Mouse (Mus musculus) megakaryocyte progenitor cell, adult 5-6 weeks (primary cell): ENCODE measurements around the gene Zfp697. TPM values are rescaled to one million over a fixed set of nuclear protein-coding genes. Genes with fewer than 3 reads are reported as not detected.
"Not testable (repeated sequence)": the region's sequence is repeated elsewhere in the genome, so short reads cannot be mapped to it uniquely, and the experiment has no call there.

Experiments used
- ATAC-seq: replicated peaks from 2 replicates; pipeline ENCODE4 v1.8.0; 2016; ENCODE audit warnings: mild to moderate bottlenecking, moderate TSS enrichment, inconsistent platforms; ENCODE audit not compliant: poor library complexity
- total RNA-seq, 2 experiments: library from RNA; stranded (forward) in 1 of 2; stranded (reverse) in 1 of 2; fragments of 157-497, 149-512 nt in 1 of 2; fragments of 200-1000 nt in 1 of 2; gene quantifications; 2 replicates each; pipeline versions ENCODE4 v1.2.3 to v1.2.4; 2015 to 2017

Zfp697 gene
- total RNA-seq, 2 experiments from 2014 or later: 0.54 to 1.2 TPM

DNA sequence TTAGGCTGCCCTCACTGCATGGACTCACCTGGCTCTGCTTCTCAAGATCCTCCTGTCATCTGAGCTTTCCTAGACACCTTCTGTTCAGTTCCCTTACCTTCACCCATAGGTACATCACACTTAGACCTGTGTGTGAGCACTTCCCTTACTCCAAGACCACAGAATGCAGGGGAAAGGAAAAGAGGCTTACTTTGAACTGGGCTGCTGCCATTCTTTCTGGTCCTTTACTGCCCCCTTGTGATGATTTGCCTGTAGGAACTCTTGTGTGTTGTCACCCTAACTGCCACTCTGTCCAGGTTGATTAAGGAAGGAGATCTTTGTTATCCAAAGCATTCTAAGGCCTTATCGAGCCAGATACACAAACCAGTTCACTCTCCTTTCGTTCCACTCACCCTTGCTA is 114.5 kb downstream of the Zfp697 start:
- peak; percentile 83 for ATAC-seq

DNA sequence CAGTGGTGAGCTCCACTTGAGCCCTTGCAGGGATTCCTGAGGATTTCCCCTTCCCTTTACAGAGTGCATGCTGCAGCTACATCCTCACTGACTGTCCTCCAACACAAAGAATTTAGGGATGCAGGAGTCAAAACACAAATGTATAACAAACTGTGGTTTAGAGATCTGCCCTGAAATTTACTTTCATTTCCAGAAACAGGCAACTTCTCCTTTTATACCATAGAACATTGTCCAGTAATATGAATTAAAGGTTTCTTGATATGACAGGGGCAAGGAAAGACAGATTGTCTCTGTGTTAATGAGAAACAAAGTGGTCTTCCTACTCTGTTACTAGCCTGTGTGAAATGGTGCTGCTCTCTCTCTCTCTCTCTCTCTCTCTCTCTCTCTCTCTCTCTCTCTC is 115.1 kb downstream of the Zfp697 start:
- peak; percentile 46 for ATAC-seq

DNA sequence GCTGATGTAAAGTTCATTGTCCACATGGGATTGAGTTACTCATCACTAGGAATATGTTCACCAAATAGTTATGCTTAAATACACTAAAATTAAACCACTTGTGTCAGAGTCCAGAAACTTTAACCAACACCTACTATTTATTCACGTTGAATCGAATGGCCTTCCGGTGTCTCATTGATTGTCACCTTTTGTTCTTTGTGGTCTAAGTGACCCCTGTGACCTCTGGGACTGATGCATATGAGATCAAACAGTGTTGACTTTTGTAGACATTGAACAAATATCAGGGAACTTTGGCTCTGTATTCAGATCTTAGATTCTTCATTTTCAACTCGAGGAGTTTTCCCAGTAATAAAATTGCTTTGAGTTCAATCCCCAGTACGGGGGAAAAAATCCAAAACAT is 125.0 kb downstream of the Zfp697 start:
- ATAC-seq: not testable (repeated sequence)

DNA sequence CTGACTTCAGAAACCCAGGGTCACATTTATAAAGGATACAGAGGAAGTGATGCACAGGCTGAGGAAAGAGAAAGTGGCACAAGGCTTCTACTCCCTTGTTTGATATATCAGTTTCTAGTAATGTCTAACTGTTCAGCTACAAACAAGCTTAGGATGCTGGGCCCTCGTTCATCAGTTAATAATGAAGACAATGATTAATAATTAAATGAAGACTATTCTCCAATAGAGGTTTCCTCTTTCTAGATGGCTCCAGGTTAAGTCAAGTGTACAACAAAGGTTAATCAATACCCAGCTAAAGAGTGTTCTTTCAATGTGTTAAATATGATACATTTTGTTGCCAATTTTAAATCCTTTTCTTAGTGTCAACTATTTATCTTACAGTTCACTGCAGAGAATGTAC is 128.2 kb downstream of the Zfp697 start, which contains the start of gene Hsd3b4:
Gene Hsd3b4, minus strand, starts transcription at position 101 of the 400 bp plus-strand sequence.
- ATAC-seq: not testable (repeated sequence)

DNA sequence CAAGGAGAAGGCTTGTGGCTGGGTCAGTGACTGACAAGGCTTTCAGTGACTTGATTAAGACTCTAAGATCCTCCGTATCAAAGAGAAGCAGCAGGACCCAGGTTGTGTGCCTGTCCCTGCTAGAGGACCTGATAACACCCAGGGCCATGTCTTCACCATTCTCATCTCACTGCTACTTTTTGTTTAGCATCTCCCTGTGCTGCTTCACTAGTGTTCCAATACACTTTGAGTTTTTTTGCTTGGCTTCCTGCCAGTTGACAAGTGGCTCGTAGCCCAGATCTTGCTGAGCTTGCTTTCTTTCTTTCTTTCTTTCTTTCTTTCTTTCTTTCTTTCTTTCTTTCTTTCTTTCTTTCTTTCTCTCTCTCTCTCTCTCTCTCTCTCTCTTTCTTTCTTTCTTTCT is 140.5 kb downstream of the Zfp697 start:
- ATAC-seq: not testable (repeated sequence)

DNA sequence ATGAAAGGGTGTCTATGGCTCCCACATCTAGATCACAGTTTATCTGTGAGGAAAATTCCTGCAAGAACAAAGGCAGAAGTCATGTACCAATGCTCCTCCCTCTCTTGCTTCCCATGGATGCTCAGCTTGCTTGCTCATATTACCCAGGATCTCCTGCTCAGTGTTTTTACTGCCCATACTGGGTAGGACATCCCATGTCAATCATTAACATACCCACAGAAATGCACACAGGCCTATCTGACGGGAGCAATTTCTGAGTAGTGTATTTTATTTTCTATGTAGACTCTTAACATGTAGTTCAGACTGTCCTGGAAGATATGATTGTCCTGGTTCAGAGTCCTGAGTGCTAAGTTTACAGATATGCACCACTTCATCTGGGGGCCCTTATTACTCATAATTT is 142.3 kb downstream of the Zfp697 start:
- not testable (repeated sequence) for ATAC-seq

DNA sequence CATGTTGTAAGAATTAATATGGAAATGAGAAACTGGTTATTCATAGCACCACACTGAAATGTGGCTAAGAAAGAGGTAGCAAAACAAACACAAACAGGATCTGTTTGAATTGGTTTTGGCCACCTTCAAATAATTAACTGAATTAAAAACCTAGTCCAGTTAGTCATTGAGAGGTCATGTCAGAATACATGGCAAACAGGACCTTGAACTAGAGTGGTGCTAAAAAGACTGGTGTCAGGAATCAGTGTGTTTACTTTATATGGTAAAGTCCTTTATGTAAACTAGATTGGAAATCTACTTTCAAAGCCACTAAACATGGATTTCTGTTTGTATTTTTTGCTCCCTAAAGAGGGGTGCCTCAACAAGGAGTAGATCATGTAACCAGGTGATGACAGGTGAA is 142.7 kb downstream of the Zfp697 start:
- not testable (repeated sequence) for ATAC-seq

DNA sequence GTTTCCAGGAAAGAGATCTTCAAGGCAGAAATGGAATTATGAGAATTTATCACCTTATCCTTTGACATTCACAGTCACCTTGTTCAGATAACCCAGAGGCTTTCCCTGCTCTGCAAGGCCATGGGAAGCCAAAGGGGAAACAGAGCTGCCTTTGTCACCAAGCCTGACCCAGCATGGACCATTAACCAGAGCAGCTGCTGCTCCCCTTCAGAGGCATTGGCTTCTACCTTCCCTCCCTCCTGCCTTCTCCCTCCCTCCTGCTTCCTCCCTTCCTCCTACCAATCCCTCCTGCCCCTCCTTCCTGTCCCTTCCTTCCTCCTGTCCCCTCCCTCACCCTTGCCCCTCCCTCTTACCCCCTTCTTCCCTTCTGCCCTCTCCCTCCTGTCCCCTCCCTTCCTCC is 165.4 kb downstream of the Zfp697 start:
- not testable (repeated sequence) for ATAC-seq

DNA sequence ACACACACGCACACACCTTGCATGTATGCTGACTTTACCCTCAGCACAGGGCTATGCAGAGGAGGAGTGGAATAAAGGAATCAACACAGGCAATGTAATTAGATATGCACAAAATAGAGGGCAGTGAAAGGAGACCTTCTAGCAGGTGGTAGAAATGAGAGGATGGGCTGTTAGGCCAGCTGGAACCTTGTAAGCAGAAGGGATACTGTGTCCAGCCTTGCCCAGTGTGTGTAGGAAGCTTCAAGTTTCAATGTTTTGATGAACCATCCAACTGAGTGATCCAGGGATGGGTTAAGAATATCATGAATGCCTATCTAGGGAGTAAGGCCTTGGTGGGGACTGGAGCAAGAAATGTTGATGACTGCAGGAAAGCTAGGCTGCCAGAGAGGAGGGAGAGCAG is 166.2 kb downstream of the Zfp697 start:
- ATAC-seq: not testable (repeated sequence)

DNA sequence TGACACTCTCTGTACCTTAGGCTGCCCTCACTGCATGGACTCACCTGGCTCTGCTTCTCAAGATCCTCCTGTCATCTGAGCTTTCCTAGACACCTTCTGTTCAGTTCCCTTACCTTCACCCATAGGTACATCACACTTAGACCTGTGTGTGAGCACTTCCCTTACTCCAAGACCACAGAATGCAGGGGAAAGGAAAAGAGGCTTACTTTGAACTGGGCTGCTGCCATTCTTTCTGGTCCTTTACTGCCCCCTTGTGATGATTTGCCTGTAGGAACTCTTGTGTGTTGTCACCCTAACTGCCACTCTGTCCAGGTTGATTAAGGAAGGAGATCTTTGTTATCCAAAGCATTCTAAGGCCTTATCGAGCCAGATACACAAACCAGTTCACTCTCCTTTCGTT is 168.0 kb downstream of the Zfp697 start:
- peak; percentile 83 for ATAC-seq

DNA sequence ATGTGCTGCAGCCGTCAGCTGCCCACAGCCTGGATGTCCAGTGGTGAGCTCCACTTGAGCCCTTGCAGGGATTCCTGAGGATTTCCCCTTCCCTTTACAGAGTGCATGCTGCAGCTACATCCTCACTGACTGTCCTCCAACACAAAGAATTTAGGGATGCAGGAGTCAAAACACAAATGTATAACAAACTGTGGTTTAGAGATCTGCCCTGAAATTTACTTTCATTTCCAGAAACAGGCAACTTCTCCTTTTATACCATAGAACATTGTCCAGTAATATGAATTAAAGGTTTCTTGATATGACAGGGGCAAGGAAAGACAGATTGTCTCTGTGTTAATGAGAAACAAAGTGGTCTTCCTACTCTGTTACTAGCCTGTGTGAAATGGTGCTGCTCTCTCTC is 168.6 kb downstream of the Zfp697 start:
- ATAC-seq: peak; percentile 58

DNA sequence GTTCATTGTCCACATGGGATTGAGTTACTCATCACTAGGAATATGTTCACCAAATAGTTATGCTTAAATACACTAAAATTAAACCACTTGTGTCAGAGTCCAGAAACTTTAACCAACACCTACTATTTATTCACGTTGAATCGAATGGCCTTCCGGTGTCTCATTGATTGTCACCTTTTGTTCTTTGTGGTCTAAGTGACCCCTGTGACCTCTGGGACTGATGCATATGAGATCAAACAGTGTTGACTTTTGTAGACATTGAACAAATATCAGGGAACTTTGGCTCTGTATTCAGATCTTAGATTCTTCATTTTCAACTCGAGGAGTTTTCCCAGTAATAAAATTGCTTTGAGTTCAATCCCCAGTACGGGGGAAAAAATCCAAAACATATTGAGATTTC is 178.4 kb downstream of the Zfp697 start:
- not testable (repeated sequence) for ATAC-seq

DNA sequence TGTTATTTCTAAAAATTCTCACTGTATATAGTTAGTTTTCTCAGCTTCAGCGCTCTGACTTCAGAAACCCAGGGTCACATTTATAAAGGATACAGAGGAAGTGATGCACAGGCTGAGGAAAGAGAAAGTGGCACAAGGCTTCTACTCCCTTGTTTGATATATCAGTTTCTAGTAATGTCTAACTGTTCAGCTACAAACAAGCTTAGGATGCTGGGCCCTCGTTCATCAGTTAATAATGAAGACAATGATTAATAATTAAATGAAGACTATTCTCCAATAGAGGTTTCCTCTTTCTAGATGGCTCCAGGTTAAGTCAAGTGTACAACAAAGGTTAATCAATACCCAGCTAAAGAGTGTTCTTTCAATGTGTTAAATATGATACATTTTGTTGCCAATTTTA is 181.6 kb downstream of the Zfp697 start:
- ATAC-seq: not testable (repeated sequence)

DNA sequence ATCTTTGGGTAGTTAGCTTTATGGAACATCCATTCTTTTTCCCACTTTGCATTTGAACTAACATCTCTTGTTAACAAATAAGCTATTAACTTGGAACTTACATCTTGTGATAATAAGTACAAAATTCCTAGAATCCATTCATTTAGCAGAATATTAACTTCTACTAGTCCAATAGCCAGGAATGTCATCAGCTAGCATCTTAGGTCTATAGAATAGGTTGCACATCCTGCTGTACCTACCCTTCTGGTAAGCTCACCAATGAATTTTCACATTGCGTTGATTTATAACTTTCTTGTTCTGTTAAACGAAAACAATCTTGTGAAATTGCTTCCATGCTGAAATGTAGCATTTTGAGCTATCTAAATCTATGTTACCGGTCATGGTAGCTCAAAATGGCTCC is 182.6 kb downstream of the Zfp697 start:
- not testable (repeated sequence) for ATAC-seq

DNA sequence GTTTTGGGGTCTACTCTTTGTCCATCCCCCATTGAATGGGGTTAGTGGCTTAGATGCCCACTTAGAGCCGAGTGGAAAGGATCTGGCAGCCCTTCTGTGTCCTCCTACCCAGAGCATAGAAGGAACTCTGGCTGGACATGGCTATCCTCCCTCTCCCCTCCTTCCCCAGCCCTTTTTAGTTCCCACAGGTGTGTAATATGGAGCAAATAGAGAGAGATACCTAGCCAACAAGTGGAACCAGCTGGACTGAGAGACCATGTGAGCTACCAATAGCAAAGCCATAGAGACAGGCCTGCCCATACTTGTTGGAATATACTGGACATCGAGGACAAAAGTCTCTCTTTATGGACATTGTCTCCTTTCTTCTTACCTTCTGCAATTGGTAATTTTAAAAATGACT is 185.5 kb downstream of the Zfp697 start:
- not testable (repeated sequence) for ATAC-seq

DNA sequence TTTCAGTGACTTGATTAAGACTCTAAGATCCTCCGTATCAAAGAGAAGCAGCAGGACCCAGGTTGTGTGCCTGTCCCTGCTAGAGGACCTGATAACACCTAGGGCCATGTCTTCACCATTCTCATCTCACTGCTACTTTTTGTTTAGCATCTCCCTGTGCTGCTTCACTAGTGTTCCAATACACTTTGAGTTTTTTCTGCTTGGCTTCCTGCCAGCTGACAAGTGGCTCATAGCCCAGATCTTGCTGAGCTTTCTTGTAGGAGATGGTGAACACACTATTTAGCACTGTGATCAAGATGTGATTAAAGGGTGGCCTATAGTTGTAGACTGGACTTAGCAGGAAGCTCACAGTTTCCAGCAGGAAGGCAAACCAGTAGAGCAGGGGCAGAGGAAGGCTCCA is 198.8 kb downstream of the Zfp697 start:
- ATAC-seq: not testable (repeated sequence)

DNA sequence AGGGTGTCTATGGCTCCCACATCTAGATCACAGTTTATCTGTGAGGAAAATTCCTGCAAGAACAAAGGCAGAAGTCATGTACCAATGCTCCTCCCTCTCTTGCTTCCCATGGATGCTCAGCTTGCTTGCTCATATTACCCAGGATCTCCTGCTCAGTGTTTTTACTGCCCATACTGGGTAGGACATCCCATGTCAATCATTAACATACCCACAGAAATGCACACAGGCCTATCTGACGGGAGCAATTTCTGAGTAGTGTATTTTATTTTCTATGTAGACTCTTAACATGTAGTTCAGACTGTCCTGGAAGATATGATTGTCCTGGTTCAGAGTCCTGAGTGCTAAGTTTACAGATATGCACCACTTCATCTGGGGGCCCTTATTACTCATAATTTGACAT is 199.9 kb downstream of the Zfp697 start:
- ATAC-seq: not testable (repeated sequence)

DNA sequence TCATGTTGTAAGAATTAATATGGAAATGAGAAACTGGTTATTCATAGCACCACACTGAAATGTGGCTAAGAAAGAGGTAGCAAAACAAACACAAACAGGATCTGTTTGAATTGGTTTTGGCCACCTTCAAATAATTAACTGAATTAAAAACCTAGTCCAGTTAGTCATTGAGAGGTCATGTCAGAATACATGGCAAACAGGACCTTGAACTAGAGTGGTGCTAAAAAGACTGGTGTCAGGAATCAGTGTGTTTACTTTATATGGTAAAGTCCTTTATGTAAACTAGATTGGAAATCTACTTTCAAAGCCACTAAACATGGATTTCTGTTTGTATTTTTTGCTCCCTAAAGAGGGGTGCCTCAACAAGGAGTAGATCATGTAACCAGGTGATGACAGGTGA is 200.4 kb downstream of the Zfp697 start:
- ATAC-seq: not testable (repeated sequence)

DNA sequence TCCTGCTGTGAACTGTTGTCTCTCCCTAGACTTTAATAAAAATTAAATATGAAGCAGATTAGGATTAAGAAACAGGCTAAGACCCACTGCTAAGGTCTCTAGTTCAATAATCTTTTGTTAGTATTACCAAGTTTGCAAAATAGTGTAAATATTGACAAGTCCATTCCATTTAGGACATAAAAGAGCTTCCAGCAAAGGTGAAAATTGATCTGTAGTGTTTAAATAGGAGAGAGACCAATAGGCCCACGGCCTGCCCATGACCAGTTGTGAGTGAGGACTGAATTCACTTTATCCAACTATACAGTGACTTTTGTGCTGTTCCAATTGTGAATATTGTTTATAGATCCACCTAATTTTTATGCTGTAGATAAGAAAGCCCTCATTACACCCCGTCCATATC is 205.5 kb downstream of the Zfp697 start:
- no peak for ATAC-seq

DNA sequence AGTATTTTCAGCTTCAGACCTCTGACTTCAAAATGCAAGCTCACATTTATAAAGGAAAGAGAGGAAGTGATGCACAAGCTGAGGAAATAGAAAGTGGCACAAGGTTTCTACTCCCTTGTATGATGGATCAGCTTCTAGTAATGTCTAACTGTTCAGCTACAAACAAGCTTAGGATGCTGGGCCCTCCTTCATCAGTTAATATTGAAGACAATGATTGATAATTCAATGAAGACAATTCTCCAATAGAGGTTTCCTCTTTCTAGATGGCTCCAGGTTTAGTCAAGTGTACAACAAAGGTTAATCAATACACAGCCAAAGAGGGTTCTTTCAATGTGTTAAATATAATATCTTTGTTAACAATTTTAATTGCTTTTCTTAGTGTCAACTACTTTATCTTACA is 206.4 kb downstream of the Zfp697 start, which contains the start of gene Gm10681:
Gene Gm10681, minus strand, starts transcription at position 101 of the 400 bp plus-strand sequence.
- ATAC-seq: no peak

DNA sequence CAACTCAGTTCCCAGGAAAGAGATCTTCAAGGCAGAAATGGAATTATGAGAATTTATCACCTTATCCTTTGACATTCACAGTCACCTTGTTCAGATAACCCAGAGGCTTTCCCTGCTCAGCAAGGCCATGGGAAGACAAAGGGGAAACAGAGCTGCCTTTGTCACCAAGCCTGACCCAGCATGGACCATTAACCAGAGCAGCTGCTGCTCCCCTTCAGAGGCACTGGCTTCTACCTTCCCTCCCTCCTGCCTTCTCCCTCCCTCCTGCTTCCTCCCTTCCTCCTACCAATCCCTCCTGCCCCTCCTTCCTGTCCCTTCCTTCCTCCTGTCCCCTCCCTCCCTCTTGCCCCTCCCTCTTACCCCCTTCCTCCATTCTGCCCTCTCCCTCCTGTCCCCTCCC is 231.3 kb downstream of the Zfp697 start:
- ATAC-seq: not testable (repeated sequence)

DNA sequence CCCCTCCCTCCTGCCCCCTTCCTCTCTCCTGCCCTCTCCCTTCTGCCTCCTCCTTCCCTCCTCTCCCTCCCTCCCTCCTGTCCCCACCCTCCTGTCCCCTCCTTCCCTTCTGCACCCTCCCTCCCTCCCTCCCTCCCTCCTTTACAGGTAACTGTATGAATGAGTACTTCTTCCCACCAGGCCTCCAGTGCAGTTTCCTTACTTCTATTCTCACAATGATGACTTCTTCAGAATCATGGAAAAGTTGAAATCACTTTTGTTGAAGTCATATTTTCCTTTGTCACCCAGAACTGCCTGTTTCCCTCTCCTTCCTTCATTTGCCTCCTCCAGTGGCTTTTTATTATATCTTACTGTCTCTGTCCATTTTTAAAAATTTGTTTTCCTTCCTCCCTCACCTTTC is 231.7 kb downstream of the Zfp697 start:
- no peak for ATAC-seq

DNA sequence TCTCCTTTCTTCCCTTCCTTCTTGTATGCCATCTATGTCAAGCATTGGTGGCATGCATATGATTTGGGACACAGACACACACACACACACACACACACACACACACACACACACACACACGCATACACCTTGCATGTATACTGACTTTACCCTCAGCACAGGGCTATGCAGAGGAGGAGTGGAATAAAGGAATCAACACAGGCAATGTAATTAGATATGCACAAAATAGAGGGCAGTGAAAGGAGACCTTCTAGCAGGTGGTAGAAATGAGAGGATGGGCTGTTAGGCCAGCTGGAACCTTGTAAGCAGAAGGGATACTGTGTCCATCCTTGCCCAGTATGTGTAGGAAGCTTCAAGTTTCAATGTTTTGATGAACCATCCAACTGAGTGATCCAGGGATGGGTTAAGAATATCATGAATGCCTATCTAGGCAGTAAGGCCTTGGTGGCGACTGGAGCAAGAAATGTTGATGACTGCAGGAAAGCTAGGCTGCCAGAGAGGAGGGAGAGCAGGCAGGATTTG is 232.2 kb downstream of the Zfp697 start:
- not testable (repeated sequence) for ATAC-seq
